Mouse (Mus musculus) limb, embryonic 13.5 days (tissue): ENCODE data around the gene Pttg1. TPM values are rescaled to one million over a fixed set of nuclear protein-coding genes. Genes with fewer than 3 reads are reported as not detected.

ENCODE experiments used
- microRNA counts: library from miRNA; unstranded; fragments of <30 nt; microRNA quantifications from one replicate; lab custom pipeline; 2016
- microRNA-seq: library from miRNA; unstranded; fragments of <30 nt; microRNA quantifications from one replicate; pipeline ENCODE4, GENCODE M21; 2016
- polyA plus RNA-seq: library from polyadenylated mRNA; unstranded; fragments of >200 nt; fragmentation: Nextera tagmentation; extraction: Ambion mirVana; gene quantifications from 2 replicates; pipeline ENCODE4 v1.2.1, GENCODE M21; 2015

The Pttg1 gene
- polyA plus RNA-seq, 1 experiment from 2014 or later, result 100 TPM

MicroRNAs encoded within 50 kb of the gene (microRNA counts, 519-probe panel; counts per million panel counts)
- 3,210 counts per million, percentile 53 among the panel's probes with 10 or more counts for microRNA mmu-miR-146a (lab: Ali Mortazavi, UCI)

Small RNA genes lying within 50 kb of the gene (microRNA-seq; reads per million reads assigned to microRNA genes)
- gene Mir146, result 56.1 reads per million, percentile 45 among the genes with 10 or more reads in this experiment

Other genes with a start within 250 kb of the Pttg1 start
- gene Slu7, start 7.5 kb upstream of the Pttg1 start, polyA plus RNA-seq, result 62.9 and 66.3 TPM in 2 replicates
- 19.9 and 20.1 TPM in 2 replicates for gene C1qtnf2, start 48.0 kb upstream of the Pttg1 start, polyA plus RNA-seq
- gene Ccnjl, start 102.5 kb upstream of the Pttg1 start, polyA plus RNA-seq, result 12.9 and 14.4 TPM in 2 replicates
- 4.7 and 5.2 TPM in 2 replicates for gene 4933415A04Rik, start 160.8 kb upstream of the Pttg1 start, polyA plus RNA-seq
- gene Fabp6, start 175.3 kb upstream of the Pttg1 start, polyA plus RNA-seq, result not detected in 2 replicates